Mouse (Mus musculus) heart, embryonic 11.5 days (tissue): ENCODE measurements around the gene Mpp6. TPM values are rescaled to one million over a fixed set of nuclear protein-coding genes. Genes with fewer than 3 reads are reported as not detected.

Experiments
- ATAC-seq: fragments of 200-750 bp; cut with Nextera tagmentation; replicated peaks from 2 replicates; pipeline ENCODE4 v1.8.0; 2017; ENCODE audit warnings: moderate library complexity; ENCODE audit not compliant: insufficient number of reproducible peaks, low FRiP score, low TSS enrichment
- H3K27ac ChIP-seq: fragments of 300-500 bp; sonication (generic); 2 replicates; pipeline ENCODE4 v1.5.1; 2014; ENCODE audit warnings: mild to moderate bottlenecking, low read depth, low read length
- H3K27me3 ChIP-seq: fragments of 300-500 bp; sonication (generic); 2 replicates; pipeline ENCODE4 v1.6.1; 2014; ENCODE audit warnings: mild to moderate bottlenecking, low read length, mixed read lengths; ENCODE audit not compliant: control insufficient read depth, insufficient read depth
- H3K36me3 ChIP-seq: fragments of 300-500 bp; sonication (generic); 2 replicates; pipeline ENCODE4 v1.6.1; 2014; ENCODE audit warnings: mild to moderate bottlenecking, low read length, moderate library complexity, mixed read lengths; ENCODE audit not compliant: control insufficient read depth, insufficient read depth
- H3K4me1 ChIP-seq: fragments of 300-500 bp; sonication (generic); 2 replicates; pipeline ENCODE4 v1.6.1; 2014; ENCODE audit warnings: low read length; ENCODE audit not compliant: control insufficient read depth, insufficient read depth
- H3K4me2 ChIP-seq: fragments of 300-500 bp; sonication (generic); 2 replicates; pipeline ENCODE4 v1.6.1; 2014; ENCODE audit warnings: mild to moderate bottlenecking, moderate library complexity
- H3K4me3 ChIP-seq: fragments of 300-500 bp; sonication (generic); 2 replicates; pipeline ENCODE4 v1.5.1; 2014; ENCODE audit warnings: low read depth, low read length
- H3K9ac ChIP-seq: fragments of 300-500 bp; sonication (generic); 2 replicates; pipeline ENCODE4 v1.6.1; 2014; ENCODE audit warnings: mild to moderate bottlenecking, low read depth, low read length, moderate library complexity
- H3K9me3 ChIP-seq: fragments of 300-500 bp; sonication (generic); replicated peaks from 2 replicates; pipeline ENCODE4 v1.6.1; 2016; ENCODE audit warnings: low read length; ENCODE audit not compliant: control insufficient read depth
- WGBS: fragments of 180-500 bp; shearing (Covaris S2); extraction: QIAGEN DNeasy Blood & Tissue Kit; methylation state at CpG from one replicate; pipeline ENCODE4 v1.1.7; 2014; ENCODE audit not compliant: insufficient replicate concordance; 5-methylcytosine and 5-hydroxymethylcytosine counted together
- polyA plus RNA-seq: library from polyadenylated mRNA; unstranded; fragments of >200 nt; fragmentation: Nextera tagmentation; extraction: Ambion mirVana; gene quantifications from 2 replicates; pipeline ENCODE4 v1.2.1, GENCODE M21; 2014

Gene Mpp6
- 52.3 and 60.8 TPM in 2 replicates for polyA plus RNA-seq

- H3K36me3 ChIP-seq = no peaks in the 10 kb centered on the region
- no peaks in the 10 kb centered on the region for H3K9me3 ChIP-seq
- H3K27ac ChIP-seq = peak within 1 kb of the TSS; percentile 77
- H3K27me3 ChIP-seq = peaks cover 9% of the 10 kb centered on the region
- WGBS = under 1% methylated on average over 42 of the region's 74 CpGs
- peak within 1 kb of the TSS; percentile 92 for H3K9ac ChIP-seq
- H3K4me2 ChIP-seq = peak within 1 kb of the TSS; percentile 95
- ATAC-seq = peak; percentile 92
- peak within 1 kb of the TSS; percentile 82 for H3K4me3 ChIP-seq
- H3K4me1 ChIP-seq = peaks cover 7% of the 10 kb centered on the region; the same call in 1 of the 2 replicates
These were observed at the start of gene Mpp6 for GRCm38 (mm10) chr6:50109757-50110378. Gene Mpp6 (plus strand): TSS chr6:50110241.

- Histone ChIP-seq H3K27me3 (no peaks in the 10 kb centered on the region), H3K9ac (no peak overlapping the region), H3K27ac (no peak overlapping the region), H3K9me3 (no peaks in the 10 kb centered on the region), H3K4me3 (no peak overlapping the region), H3K4me1 (no peaks in the 10 kb centered on the region), H3K36me3 (no peaks in the 10 kb centered on the region), H3K4me2 (no peak overlapping the region)
- ATAC-seq = no peak
- WGBS = 76% methylated on average over 6 of the region's 6 CpGs
These were observed 43.9 kb upstream of the Mpp6 start for GRCm38 (mm10) chr6:50066172-50066571.

GRCm38 (mm10) chr6:50068490-50068889, 41.6 kb upstream of the Mpp6 start:
- Histone ChIP-seq H3K27me3 (no peaks in the 10 kb centered on the region), H3K27ac (no peak overlapping the region), H3K9ac (no peak overlapping the region), H3K9me3 (no peaks in the 10 kb centered on the region), H3K36me3 (no peaks in the 10 kb centered on the region), H3K4me3 (no peak overlapping the region), H3K4me2 (no peak overlapping the region), H3K4me1 (no peaks in the 10 kb centered on the region)
- ATAC-seq = no peak

- H3K4me2 ChIP-seq = no peak overlapping the region
- no peak overlapping the region for H3K4me3 ChIP-seq
- no peaks in the 10 kb centered on the region for H3K27me3 ChIP-seq
- WGBS = 79% methylated on average over 3 of the region's 3 CpGs
- H3K36me3 ChIP-seq = no peaks in the 10 kb centered on the region
- no peak overlapping the region for H3K9ac ChIP-seq
- ATAC-seq = no peak
- H3K4me1 ChIP-seq = no peaks in the 10 kb centered on the region
- H3K27ac ChIP-seq = no peak overlapping the region
- H3K9me3 ChIP-seq = no peaks in the 10 kb centered on the region
These were observed 34.8 kb upstream of the Mpp6 start for GRCm38 (mm10) chr6:50075248-50075647.

- Histone ChIP-seq H3K9me3 (no peaks in the 10 kb centered on the region), H3K9ac (no peak overlapping the region), H3K4me3 (no peak overlapping the region), H3K4me2 (no peak overlapping the region), H3K27ac (no peak overlapping the region), H3K36me3 (no peaks in the 10 kb centered on the region), H3K27me3 (no peaks in the 10 kb centered on the region), H3K4me1 (no peaks in the 10 kb centered on the region)
- no peak for ATAC-seq
- WGBS = 76% methylated on average over 2 of the region's 2 CpGs
These were observed 33.6 kb upstream of the Mpp6 start for GRCm38 (mm10) chr6:50076473-50076872.

DNA sequence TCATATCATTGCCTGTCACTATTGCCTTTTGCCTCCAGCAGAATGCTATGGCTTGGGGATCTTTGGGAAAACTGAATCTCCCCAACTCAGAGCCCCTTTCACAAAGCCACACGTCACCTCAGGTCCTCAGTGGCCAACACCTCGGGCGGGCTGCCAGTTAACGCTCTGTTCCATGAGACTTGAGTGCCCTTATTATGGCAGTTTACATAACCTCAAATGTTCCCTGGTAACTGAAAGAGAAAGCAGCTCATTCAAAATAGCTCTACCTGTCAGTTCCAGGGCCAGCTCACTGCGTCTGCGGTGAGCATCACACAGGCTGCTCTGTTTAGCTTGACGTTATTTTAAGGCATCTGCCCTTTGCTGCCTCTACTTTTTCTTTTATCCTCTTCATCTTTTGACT, 29.6 kb upstream of the Mpp6 start:
- 72% methylated on average over 7 of the region's 7 CpGs for WGBS
- H3K27ac ChIP-seq = no peak overlapping the region
- no peaks in the 10 kb centered on the region for H3K27me3 ChIP-seq
- H3K9me3 ChIP-seq = no peaks in the 10 kb centered on the region
- no peaks in the 10 kb centered on the region for H3K36me3 ChIP-seq
- ATAC-seq = no peak
- H3K4me1 ChIP-seq = no peaks in the 10 kb centered on the region
- no peak overlapping the region for H3K4me2 ChIP-seq
- H3K4me3 ChIP-seq = no peak overlapping the region
- H3K9ac ChIP-seq = no peak overlapping the region

GRCm38 (mm10) chr6:50085206-50085605, 24.8 kb upstream of the Mpp6 start:
- Histone ChIP-seq H3K4me2 (no peak overlapping the region), H3K36me3 (no peaks in the 10 kb centered on the region), H3K27me3 (no peaks in the 10 kb centered on the region), H3K4me1 (no peaks in the 10 kb centered on the region), H3K9ac (no peak overlapping the region), H3K27ac (no peak overlapping the region), H3K9me3 (no peaks in the 10 kb centered on the region), H3K4me3 (no peak overlapping the region)
- 74% methylated on average over 4 of the region's 4 CpGs for WGBS
- ATAC-seq = no peak

DNA sequence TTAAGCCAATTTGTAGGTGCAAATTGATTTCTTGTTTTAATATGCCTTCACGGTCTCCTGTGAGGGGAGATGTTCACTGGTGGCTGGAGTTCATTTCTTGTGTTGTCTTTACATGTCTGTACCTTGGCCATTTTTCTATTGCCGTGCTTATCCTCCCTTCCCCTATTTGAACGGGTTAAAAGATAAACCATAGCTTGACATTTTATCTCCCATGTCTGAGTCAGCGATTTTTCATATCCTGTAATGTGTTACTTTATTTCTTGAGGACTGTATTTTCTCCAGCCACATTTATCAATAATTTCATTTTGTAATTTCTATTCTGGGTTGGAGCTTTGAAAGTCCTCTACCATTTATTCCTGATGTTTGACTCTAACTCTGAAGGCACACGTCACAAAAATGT, 20.7 kb upstream of the Mpp6 start:
- no peaks in the 10 kb centered on the region for H3K9me3 ChIP-seq
- H3K4me3 ChIP-seq = no peak overlapping the region
- no peak for ATAC-seq
- 71% methylated on average over 5 of the region's 5 CpGs for WGBS
- H3K9ac ChIP-seq = no peak overlapping the region
- H3K27ac ChIP-seq = no peak overlapping the region
- no peaks in the 10 kb centered on the region for H3K27me3 ChIP-seq
- H3K4me1 ChIP-seq = no peaks in the 10 kb centered on the region
- no peaks in the 10 kb centered on the region for H3K36me3 ChIP-seq
- no peak overlapping the region for H3K4me2 ChIP-seq

DNA sequence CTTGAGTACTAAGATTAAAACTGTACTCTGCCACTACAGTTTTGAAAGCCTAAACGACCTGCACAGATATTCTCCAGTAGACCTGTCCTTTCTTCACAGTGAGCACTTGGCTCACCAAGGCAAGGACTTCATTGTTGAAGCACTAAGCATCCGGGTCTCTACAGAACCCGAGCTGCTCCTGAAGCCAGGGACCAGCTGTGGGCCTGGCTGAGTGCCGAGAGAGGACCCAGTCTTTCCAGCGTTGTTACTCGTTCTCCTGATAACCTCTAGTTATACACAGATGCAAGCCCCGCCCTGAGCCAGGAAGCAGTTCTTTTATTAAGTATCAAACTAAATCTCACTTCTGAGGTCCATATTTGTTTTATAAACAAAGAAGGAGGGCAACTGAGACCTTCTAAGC, 19.8 kb upstream of the Mpp6 start:
- Histone ChIP-seq H3K27ac (no peak overlapping the region), H3K27me3 (no peaks in the 10 kb centered on the region), H3K9me3 (no peaks in the 10 kb centered on the region), H3K4me2 (no peak overlapping the region), H3K4me1 (no peaks in the 10 kb centered on the region), H3K9ac (no peak overlapping the region), H3K36me3 (no peaks in the 10 kb centered on the region), H3K4me3 (no peak overlapping the region)
- ATAC-seq = no peak
- 61% methylated on average over 7 of the region's 7 CpGs for WGBS
